In genomic region chr13:52352576-52352975, GRCm38 (mm10) we compare ENCODE assay signal across 9 mouse cellular contexts.
DNase-seq lines count a peak whose midpoint lies in the region; ATAC-seq and TF ChIP-seq lines count a peak whose summit lies in the region.
"Had no signal": no experiment of that assay in that cellular context is flagged by ENCODE, and none has a peak within 500 bp of the region (broad histone marks: within the 10 kb centered on the region; RNA-seq: fewer than 3 reads in every experiment).

No protein-coding gene starts in this region.

- TF ChIP-seq CTCF in kidney, postnatal 0 days (IDR thresholded peaks at IDR 0.05; ENCODE audit: low read depth) = peak; percentile 77

- 77% methylated on average over 4 of the region's 4 CpGs for WGBS in kidney, postnatal 0 days
- WGBS in kidney, embryonic 16.5 days = 75% methylated on average over 4 of the region's 4 CpGs

- H3K36me3 ChIP-seq in kidney, postnatal 0 days (ENCODE audit: insufficient read depth, low read length) = no peaks in the 10 kb centered on the region
- no peaks in the 10 kb centered on the region for H3K36me3 ChIP-seq in kidney, embryonic 16.5 days (ENCODE audit: insufficient read depth, low read length)
- H3K36me3 ChIP-seq: midbrain, embryonic 12.5 days had no signal

- no peak for ATAC-seq in kidney, postnatal 0 days (replicated peaks; ENCODE audit: low FRiP score, low read depth)
- ATAC-seq in kidney, embryonic 16.5 days (ENCODE audit: low FRiP score, low TSS enrichment) = no peak
- 0 out of 2 replicates have a peak, but pooled peaks have one; percentile 25 for ATAC-seq in granulocyte monocyte progenitor cell, adult 5-6 weeks (replicated peaks; ENCODE audit: poor library complexity, severe bottlenecking)

- H3K4me2 ChIP-seq in kidney, postnatal 0 days (ENCODE audit: low read length) = no peak overlapping the region
- H3K4me2 ChIP-seq in kidney, embryonic 16.5 days (replicated peaks; ENCODE audit: low read depth, low read length) = no peak overlapping the region
- H3K4me2 ChIP-seq: midbrain, embryonic 12.5 days had no signal

- no peaks in the 10 kb centered on the region for H3K27me3 ChIP-seq in kidney, postnatal 0 days (ENCODE audit: insufficient read depth, low read length)
- no peaks in the 10 kb centered on the region for H3K27me3 ChIP-seq in kidney, embryonic 16.5 days (ENCODE audit: insufficient read depth, low read length)
- H3K27me3 ChIP-seq: midbrain, embryonic 12.5 days had no signal

- H3K27ac ChIP-seq in kidney, postnatal 0 days = no peak overlapping the region
- H3K27ac ChIP-seq in kidney, embryonic 16.5 days (ENCODE audit: low read length) = no peak overlapping the region
- H3K27ac ChIP-seq: midbrain, embryonic 12.5 days had no signal

- H3K4me1 ChIP-seq in kidney, postnatal 0 days (replicated peaks; ENCODE audit: insufficient read depth, low read length) = no peaks in the 10 kb centered on the region
- H3K4me1 ChIP-seq in kidney, embryonic 16.5 days (ENCODE audit: insufficient read depth, low read length) = no peaks in the 10 kb centered on the region
- H3K4me1 ChIP-seq: midbrain, embryonic 12.5 days had no signal

- H3K9ac ChIP-seq in kidney, postnatal 0 days (ENCODE audit: low read depth, low read length) = no peak overlapping the region
- no peak overlapping the region for H3K9ac ChIP-seq in kidney, embryonic 16.5 days (replicated peaks; ENCODE audit: low read length)
- H3K9ac ChIP-seq: midbrain, embryonic 12.5 days had no signal

- H3K9me3 ChIP-seq in kidney, postnatal 0 days (replicated peaks; ENCODE audit: low read length) = no peaks in the 10 kb centered on the region
- peaks cover 1% of the 10 kb centered on the region; the same call in 1 of the 2 replicates for H3K9me3 ChIP-seq in kidney, embryonic 16.5 days (ENCODE audit: low read length)

- peak; percentile 32 for DNase-seq in adrenal gland, postnatal 10 days
- no peak for DNase-seq in adrenal gland, postnatal 14 days
- DNase-seq in kidney, postnatal 0 days (ENCODE audit: low spot score) = no peak
- DNase-seq in MEL-GATA-1-ER (ENCODE audit: extremely low read depth, low read depth) = peak; percentile 6
- DNase-seq in thymus, postnatal 25 days = peak; percentile 50
- DNase-seq in gastrocnemius, postnatal 25 days = no peak

- no peak overlapping the region for H3K4me3 ChIP-seq in kidney, postnatal 0 days (replicated peaks; ENCODE audit: low read depth, low read length)
- no peak overlapping the region for H3K4me3 ChIP-seq in kidney, embryonic 16.5 days (ENCODE audit: low read length)
- H3K4me3 ChIP-seq: midbrain, embryonic 12.5 days had no signal

Comparison
In these comparisons a context has a peak if more than half of its experiments do, and no peak if none do; other contexts are left out.
1. DNase-seq: peak in adrenal gland, postnatal 10 days (single experiment), MEL-GATA-1-ER (single experiment) and thymus, postnatal 25 days (single experiment); none in adrenal gland, postnatal 14 days (single experiment), kidney, postnatal 0 days (single experiment) and gastrocnemius, postnatal 25 days (single experiment).